Mouse (Mus musculus) brain, embryonic 14.5 days (tissue): Measurements from ENCODE around the gene Rgs7bp.

ENCODE experiments used
- CTCF ChIP-seq: fragments of 200-500 bp; IDR thresholded peaks from 2 replicates; pipeline ENCODE4 v1.5.1; 2012; ENCODE audit warnings: inconsistent platforms, mild to moderate bottlenecking, moderate library complexity, borderline replicate concordance; ENCODE audit not compliant: insufficient read depth, insufficient read length; ENCODE audit errors: extremely low read depth
- POLR2A ChIP-seq: fragments of 200-500 bp; IDR thresholded peaks from 2 replicates; pipeline ENCODE4 v1.6.1; 2012; ENCODE audit warnings: mild to moderate bottlenecking, inconsistent platforms, borderline replicate concordance; ENCODE audit not compliant: poor library complexity, insufficient read depth, insufficient read length, severe bottlenecking; ENCODE audit errors: extremely low read depth

DNA sequence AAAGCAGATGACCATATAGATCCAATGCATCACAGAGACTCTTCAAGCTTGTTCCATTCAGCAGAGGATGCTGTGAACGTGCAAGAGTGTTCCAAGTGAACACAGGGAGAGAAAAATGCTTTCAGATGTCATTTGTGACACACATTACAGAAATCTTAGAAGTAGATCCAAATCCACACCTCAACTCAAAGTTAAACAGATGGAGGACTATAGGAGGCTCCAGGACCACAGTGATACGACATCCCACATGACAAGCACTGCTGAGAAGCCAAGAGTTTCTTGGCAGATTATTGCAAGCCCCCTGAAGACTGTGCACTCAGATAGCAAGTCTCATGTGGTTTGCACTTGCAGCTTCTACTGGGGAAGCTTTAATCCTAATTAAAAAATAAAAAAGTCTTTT is 53.0 kb downstream of the Rgs7bp start:
- TF ChIP-seq CTCF (no peak), POLR2A (no peak)
